Mouse (Mus musculus) lung, postnatal 10 days (tissue): ENCODE data around the gene Lamp5.

Experiments
- DNase-seq: peaks from one replicate; pipeline ENCODE4 v3.0.0; 2021

Lamp5 gene

DNA sequence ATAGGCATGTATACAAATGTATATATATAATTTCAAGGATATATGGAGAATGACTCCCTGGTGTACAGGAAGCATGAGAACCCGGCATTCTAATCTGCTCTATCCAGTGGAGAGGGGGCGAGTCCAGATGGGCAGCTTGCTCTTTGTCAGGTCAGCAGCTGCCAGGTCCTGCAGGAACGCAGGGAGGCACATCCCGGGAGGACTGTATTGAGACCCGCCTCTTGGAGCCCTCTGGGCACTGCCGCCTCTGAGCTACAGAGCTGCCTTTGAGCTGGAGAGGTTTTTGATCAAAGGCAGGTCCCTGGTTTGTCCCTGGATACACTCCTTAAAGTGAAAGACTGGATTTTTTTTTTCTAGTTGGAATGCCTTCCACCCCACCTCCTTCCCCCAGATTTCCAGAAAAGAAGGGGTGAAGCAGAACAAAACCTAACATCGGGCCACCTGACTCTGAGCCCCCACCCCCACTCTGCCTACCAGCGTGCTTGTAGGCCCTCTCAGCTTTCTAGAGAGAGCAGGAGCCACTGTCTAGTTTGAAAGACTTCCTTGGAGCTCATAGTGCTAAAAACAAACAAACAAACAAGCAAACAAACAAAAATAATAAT is at the start of gene Lamp5:
Gene Lamp5 (plus strand): TSS at position 552 of the 602 bp plus-strand sequence.
- DNase-seq: no peak

DNA sequence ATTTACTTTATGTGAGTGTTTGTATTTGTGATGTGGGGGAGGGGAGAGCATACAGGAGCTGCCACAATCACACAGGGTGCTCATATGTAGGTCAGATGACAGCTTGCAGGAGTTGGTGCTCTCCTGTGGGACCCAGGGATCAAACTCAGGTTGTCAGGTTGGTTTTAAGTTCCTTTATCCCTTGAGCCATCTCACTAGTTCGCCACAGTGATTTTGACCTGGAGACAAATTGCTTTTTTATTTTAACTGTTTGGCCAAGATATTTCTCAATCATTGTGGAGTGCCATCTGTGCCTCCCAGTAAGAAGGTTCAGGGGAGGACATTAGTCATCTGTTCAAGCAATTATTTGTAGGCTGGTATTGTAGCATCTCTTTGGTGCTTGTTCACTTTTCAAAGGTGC is 48.2 kb upstream of the Lamp5 start:
- no peak for DNase-seq

DNA sequence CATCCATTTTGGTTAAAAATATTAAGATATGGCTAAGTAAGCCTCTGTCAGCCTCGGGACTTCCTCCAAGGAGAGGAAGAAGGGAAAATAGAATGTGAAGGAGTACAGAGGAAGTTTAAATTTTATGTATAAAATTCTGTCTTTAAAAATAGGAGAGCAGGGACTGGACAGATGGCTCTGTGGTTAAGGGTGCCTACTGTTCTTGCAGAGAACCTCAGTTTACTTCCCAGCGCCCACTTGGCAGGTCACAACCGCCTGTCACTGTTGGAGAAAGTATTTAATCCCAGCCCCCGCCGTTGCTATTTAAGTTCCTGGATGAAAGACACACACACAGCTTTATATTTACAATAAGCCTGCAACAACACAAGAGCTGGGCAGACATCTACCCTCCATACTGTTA is 45.8 kb upstream of the Lamp5 start:
- no peak for DNase-seq

DNA sequence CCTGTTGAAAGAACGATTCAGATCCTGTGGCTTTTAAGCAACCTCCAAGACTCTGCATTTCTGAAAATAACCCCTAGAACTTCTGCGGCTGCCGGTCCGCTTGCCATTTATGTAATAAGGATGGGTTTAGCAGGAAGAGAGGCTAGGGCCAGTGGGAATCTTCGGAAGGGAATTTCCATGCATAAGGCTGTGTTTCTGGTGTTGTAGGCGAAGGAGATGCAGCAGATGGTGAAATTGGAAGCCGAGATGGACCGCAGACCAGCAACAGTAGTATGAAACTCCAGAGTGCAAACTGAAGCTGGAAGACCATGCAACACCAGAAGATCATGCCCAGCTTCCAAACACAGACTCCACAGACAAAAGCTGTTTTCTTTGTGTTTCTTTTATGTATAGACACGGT is 39.3 kb upstream of the Lamp5 start:
- DNase-seq: no peak

DNA sequence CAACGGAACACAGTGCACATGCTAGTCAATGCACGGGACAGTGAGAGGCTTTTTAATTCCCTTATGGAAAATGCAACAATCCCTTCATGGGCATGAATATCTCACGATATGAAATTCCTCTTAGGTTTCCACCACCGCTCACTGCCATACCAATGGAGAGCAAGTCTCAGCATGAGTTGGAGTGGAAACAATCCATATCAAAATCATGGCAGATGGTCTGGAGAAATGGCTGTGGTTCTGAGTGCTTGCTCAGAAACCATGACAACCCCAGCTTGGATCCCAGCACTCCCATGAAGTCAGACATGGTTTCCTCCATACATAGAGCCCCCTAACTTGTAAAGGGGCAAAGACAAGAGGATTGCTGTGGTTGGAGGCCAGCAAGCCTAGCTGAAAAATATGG is 3.6 kb upstream of the Lamp5 start:
- no peak for DNase-seq

DNA sequence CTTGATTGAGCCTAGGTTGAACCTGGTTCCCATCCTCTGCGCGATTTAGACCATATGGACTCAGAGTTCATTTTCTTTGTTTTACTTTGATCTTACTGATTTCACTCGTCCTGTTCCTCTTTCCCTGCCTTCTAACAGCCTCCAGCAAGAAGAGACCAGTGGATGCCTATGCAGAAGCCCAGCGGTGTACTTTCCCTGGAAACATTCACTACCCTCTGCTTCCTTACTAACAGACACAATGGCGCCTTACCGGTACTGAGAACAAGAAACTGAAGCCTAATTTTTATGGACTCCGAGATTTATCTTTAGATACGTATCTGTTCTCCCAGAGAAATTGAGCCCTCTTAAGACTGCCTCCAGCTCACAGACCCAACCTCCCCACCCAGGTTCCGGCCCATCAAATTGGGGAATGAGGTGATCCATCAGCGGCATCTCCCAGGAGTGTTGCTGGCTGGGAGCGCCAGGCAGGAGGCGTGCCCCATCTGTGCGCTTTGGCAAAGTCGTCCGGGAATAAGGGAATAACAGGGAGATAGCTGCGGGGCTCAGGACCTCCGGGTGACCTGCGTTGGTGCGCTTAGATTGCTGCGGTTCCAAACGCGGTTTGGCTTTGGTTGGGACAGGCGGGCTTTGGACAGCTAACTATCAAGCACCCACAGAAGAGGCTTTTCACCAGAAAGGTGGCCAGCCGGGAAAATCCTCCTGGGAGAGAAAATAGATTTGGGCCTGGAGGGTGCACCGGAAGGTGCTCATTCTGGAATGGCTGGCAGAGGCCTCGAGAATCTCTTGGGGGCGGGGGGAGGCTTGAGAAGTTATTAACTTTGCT is 1.0 kb upstream of the Lamp5 start:
- DNase-seq: no peak

DNA sequence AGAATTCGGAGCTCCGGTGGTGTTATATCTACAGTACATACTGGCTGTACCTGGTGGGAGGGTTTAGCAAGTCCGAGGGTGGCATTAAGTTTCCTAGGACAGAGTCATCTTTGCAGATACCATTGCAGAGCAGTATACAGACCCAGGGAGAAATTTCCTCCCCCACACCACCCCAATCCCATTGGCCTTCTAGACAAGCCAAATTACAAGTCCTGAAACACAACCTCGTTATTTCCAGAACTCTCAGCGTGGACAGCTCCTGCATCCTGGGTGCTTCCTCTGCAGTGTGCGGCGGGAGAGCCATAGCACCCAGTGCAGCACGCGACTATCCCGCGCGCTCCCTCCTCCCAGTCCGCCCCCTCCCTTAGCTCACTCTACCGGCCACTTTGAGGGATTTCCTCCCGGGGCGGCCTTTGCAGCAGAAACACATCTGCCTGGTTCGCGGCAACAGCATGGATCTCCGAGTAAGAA is 5.9 kb downstream of the Lamp5 start:
- peak; percentile 8 for DNase-seq

GRCm38 (mm10) chr2:136058398-136058797 is 6.4 kb downstream of the Lamp5 start:
- no peak for DNase-seq

- no peak for DNase-seq
These were observed 7.1 kb downstream of the Lamp5 start for GRCm38 (mm10) chr2:136059029-136059669.

- DNase-seq: no peak
These were observed 12.3 kb downstream of the Lamp5 start for GRCm38 (mm10) chr2:136064356-136064755.

DNA sequence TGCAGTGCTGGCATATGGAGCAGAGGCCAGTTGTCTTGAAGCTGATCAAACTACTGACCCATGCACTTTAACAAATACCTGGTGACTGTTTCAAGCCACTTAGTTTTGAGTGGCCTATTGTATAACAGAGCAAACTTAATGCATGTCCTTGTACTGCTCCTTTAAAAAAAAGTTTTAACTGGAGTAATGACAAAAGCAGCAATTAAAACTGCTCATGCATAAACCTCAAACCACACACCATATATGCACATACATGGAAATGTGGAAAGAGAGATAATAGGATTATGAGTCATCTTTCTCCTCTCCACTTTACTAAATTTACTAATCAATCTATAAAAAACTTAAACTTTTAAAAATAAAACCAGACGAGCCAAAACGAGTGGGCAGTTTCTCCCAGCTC is 43.9 kb downstream of the Lamp5 start:
- no peak for DNase-seq

GRCm38 (mm10) chr2:136097143-136097542 is 45.1 kb downstream of the Lamp5 start:
- no peak for DNase-seq

- no peak for DNase-seq
These were observed 55.6 kb downstream of the Lamp5 start for GRCm38 (mm10) chr2:136107597-136107996.

GRCm38 (mm10) chr2:136108124-136109037 is 56.3 kb downstream of the Lamp5 start:
- no peak for DNase-seq

- DNase-seq: no peak
These were observed 57.0 kb downstream of the Lamp5 start for GRCm38 (mm10) chr2:136109038-136109363.

DNA sequence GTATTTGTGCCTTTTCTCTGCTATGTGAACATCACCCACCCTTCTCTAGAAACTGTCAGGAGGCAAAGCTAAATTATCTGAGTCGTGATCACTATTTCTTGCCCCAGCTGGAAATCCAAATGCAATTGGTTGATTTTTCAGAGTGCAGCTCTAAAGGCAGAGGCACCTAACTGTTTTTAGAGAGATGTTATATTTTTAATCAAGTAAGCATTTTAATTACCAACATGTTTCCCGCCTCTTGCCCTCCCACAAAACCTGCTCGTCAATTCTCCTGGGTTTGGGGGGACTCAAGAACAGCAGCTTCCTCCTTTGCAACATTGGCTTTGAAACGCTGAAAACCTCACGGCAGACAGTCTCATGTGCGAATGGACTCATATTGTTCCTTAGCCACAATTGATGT is 61.3 kb downstream of the Lamp5 start:
- DNase-seq: no peak

DNA sequence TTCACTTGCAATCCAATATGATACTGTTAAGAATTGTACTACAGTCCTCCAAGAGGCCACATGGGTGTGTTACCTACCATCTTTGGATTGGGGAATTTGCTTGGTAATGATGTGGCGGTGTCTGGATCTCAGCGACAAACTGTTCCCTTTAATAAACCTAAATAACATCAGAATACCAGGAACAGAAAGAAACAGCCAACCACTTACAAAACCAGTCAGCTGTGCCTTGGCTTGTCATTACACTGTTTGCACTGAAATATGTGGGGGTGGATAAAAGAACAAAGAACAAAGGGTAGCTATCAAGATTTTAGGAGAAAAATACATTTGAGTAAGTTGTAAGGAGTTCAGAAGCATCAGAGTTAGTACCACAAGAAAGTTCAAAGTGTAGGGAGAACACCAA is 66.0 kb downstream of the Lamp5 start:
- DNase-seq: no peak
